Comparison of ENCODE assay signal across 8 mouse cellular contexts in the genomic region with DNA sequence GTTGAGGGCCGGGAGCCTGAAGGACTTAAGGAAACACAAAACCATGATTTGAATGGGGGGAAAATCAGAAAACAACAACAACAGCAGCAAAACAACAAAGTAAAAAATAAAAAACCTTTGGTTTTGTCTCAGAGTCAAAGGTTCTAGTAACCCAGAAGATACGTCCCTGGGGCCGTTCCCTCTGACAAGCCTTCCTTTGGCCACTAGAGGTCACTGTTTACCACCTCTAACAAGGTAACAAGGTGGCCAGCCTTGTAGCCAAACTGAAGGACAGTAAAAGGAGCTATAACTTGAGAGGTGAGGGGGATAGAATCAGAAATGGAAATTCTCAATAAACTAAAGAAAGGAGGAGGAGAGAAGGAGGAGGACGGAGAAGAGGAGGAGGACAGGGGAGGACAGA. TPM values are rescaled to one million over a fixed set of nuclear protein-coding genes. Genes with fewer than 3 reads are reported as not detected.
DNase-seq lines count a peak whose midpoint lies in the region; ATAC-seq and TF ChIP-seq lines count a peak whose summit lies in the region.

No protein-coding gene starts in this region.

- H3K27ac ChIP-seq in forebrain, postnatal 0 days (ENCODE audit: low read depth, low read length), result no peak overlapping the region
- H3K27ac ChIP-seq in intestine, postnatal 0 days (ENCODE audit: low read depth, low read length), result no peak overlapping the region

- no peaks in the 10 kb centered on the region for H3K27me3 ChIP-seq in E14TG2a.4 (ENCODE audit: insufficient read depth, low read length)
- H3K27me3 ChIP-seq in forebrain, postnatal 0 days (ENCODE audit: insufficient read depth, low read length), result no peaks in the 10 kb centered on the region
- no peaks in the 10 kb centered on the region for H3K27me3 ChIP-seq in intestine, postnatal 0 days (replicated peaks; ENCODE audit: control insufficient read depth, insufficient read depth, low read length)

- peaks cover 61% of the 10 kb centered on the region for H3K4me1 ChIP-seq in E14TG2a.4 (replicated peaks; ENCODE audit: low read depth, low read length)
- no peaks in the 10 kb centered on the region for H3K4me1 ChIP-seq in forebrain, postnatal 0 days (ENCODE audit: insufficient read depth)
- no peaks in the 10 kb centered on the region for H3K4me1 ChIP-seq in intestine, postnatal 0 days (replicated peaks; ENCODE audit: control insufficient read depth, insufficient read depth, low read length)
- H3K4me1 ChIP-seq in lung, adult 2 months (ENCODE audit: control insufficient read depth, insufficient read depth, low read length), result 0 out of 2 replicates have a peak, but pooled peaks cover 7% of the 10 kb centered on the region

- H3K9me3 ChIP-seq in E14TG2a.4 (ENCODE audit: low read length), result no peaks in the 10 kb centered on the region
- H3K9me3 ChIP-seq in forebrain, postnatal 0 days (ENCODE audit: low read length), result no peaks in the 10 kb centered on the region
- no peaks in the 10 kb centered on the region for H3K9me3 ChIP-seq in intestine, postnatal 0 days (ENCODE audit: control insufficient read depth)

- WGBS in forebrain, postnatal 0 days, result 29% methylated on average over 4 of the region's 4 CpGs
- 34% methylated on average over 4 of the region's 4 CpGs for WGBS in intestine, postnatal 0 days
- 32% methylated on average over 4 of the region's 4 CpGs for WGBS in lung, adult 2 months

- peaks cover 80% of the 10 kb centered on the region for H3K36me3 ChIP-seq in E14TG2a.4 (ENCODE audit: insufficient read depth, low read length)
- peaks cover 69% of the 10 kb centered on the region for H3K36me3 ChIP-seq in forebrain, postnatal 0 days (ENCODE audit: insufficient read depth)
- peaks cover 63% of the 10 kb centered on the region for H3K36me3 ChIP-seq in intestine, postnatal 0 days (ENCODE audit: control insufficient read depth, insufficient read depth)

- no peak for TF ChIP-seq POLR2A in lung, adult 2 months (IDR thresholded peaks at IDR 0.05; ENCODE audit: borderline replicate concordance, extremely low read depth, low read depth, low read length)

- DNase-seq in 416B (ENCODE audit: low read depth), result peak; percentile 83
- DNase-seq in cerebellum, adult 18-20 months, result peak; percentile 70 to 72
- peak; percentile 79 for DNase-seq in forebrain, postnatal 0 days
- peak; percentile 35 for DNase-seq in lung, adult 2 months
- DNase-seq in ovary, postnatal 10 days (ENCODE audit: low spot score), result no peak

- ATAC-seq in forebrain, postnatal 0 days, result peak; percentile 80
- ATAC-seq in intestine, postnatal 0 days, result no peak
- peak; percentile 76 for ATAC-seq in neutrophil, adult 5-6 weeks (ENCODE audit: extremely low read depth, insufficient number of reproducible peaks, low FRiP score, poor library complexity, severe bottlenecking)

- H3K4me2 ChIP-seq in forebrain, postnatal 0 days (ENCODE audit: low read depth), result no peak overlapping the region
- H3K4me2 ChIP-seq in intestine, postnatal 0 days (replicated peaks; ENCODE audit: low read depth), result no peak overlapping the region

- TF ChIP-seq CTCF in E14TG2a.4 (conservative IDR thresholded peaks at IDR 0.05; ENCODE audit: low read length), result peak; percentile 79
- TF ChIP-seq CTCF in forebrain, postnatal 0 days (IDR thresholded peaks at IDR 0.05; ENCODE audit: low read depth), result peak; percentile 87
- TF ChIP-seq CTCF in intestine, postnatal 0 days (IDR thresholded peaks at IDR 0.05; ENCODE audit: low read depth), result peak; percentile 91
- peak; percentile 68 for TF ChIP-seq CTCF in lung, adult 2 months (IDR thresholded peaks at IDR 0.05; ENCODE audit: insufficient read depth, low read length)

- H3K9ac ChIP-seq in forebrain, postnatal 0 days, result no peak overlapping the region
- no peak overlapping the region for H3K9ac ChIP-seq in intestine, postnatal 0 days (ENCODE audit: low read depth, low read length)

- no peak overlapping the region for H3K4me3 ChIP-seq in E14TG2a.4 (replicated peaks; ENCODE audit: low read length)
- H3K4me3 ChIP-seq in forebrain, postnatal 0 days (ENCODE audit: low read depth, low read length), result no peak overlapping the region
- no peak overlapping the region for H3K4me3 ChIP-seq in intestine, postnatal 0 days (ENCODE audit: low read depth, low read length)
- no peak overlapping the region for H3K4me3 ChIP-seq in lung, adult 2 months (replicated peaks; ENCODE audit: extremely low read depth, low read depth, low read length)

RNA-seq across cellular contexts. Expression of a gene that starts 42.3 kb away (rescaled TPM):
- total RNA-seq in forebrain, postnatal 0 days (2014; rRNA removed), result 14.5 and 15.4 TPM in 2 replicates
- 5.5 and 8.4 TPM in 2 replicates for polyA plus RNA-seq in forebrain, postnatal 0 days (2015; fragmentation: Nextera tagmentation; extraction: Ambion mirVana)
- 3.1 and 3.6 TPM in 2 replicates for polyA plus RNA-seq in intestine, postnatal 0 days (2015; fragmentation: Nextera tagmentation; extraction: Ambion mirVana)
- polyA plus RNA-seq in lung, adult 2 months (2012; rRNA removed), result 23.7 and 29.1 TPM in 2 replicates
- total RNA-seq in neutrophil, adult 5-6 weeks (2017), result 6.1 and 6.2 TPM in 2 replicates
